Mouse (Mus musculus): ENCODE data around the gene Pabpc4l. TPM values are rescaled to one million over a fixed set of nuclear protein-coding genes. Genes with fewer than 3 reads are reported as not detected.
"Not testable (repeated sequence)": the region's sequence is repeated elsewhere in the genome, so short reads cannot be mapped to it uniquely, and the experiment has no call there.

The Pabpc4l gene
- polyA plus RNA-seq (2016; fragmentation: Nextera tagmentation; extraction: Ambion mirVana), result 8.6 and 9.0 TPM in 2 replicates

DNA sequence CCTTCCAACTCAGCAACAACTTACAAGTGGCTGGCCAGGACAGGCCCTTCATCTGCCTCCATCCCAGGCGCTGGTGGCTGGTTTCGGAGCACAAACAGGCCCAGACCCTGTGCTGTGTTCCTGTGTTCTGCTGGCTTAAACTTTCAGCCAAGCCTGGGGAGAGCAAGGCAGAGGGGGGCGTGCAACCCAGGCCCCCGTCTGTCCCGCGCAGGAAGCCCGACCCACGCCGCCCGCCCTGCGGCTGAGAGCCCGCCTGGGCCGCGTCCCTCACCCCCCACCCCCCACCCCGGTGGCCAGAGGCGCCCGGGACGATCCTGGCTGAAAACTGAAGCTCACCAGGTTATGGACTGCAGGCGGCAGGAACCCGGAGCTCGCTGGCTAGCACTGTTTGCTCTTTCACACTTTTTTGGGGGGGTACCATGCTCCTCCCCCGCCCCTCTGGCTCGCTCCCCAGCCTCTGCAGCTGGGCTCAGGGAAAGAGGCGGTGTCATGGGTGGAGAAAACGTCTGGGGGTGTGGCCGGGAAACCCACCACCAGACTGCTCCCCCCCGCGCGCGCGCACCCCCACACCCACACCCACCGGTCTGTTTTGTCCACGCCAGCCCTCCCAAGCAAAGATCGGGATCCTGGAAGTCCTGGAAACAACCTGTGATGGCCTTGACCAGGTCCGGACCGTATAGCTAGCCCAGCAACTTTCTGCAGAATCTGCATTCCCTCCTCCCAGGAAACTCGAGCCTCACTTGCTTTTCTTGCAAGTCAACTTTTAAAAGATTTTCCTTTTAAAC lies at the start of gene Pabpc4l:
Pabpc4l (minus strand) TSS at position 739 of the 785 bp plus-strand sequence.
- no peaks in the 10 kb centered on the region for H3K27me3 ChIP-seq (ENCODE audit: insufficient read depth, poor library complexity, severe bottlenecking)
- H3K9me3 ChIP-seq, result no peaks in the 10 kb centered on the region
- H3K4me1 ChIP-seq, result peaks cover 5% of the 10 kb centered on the region; the same call in 1 of the 2 replicates
- under 1% methylated on average over 37 of the region's 37 CpGs for WGBS
- peak; percentile 81 for DNase-seq (ENCODE audit: low spot score)
- peaks cover 3% of the 10 kb centered on the region; the same call in 1 of the 2 replicates for H3K36me3 ChIP-seq
- H3K4me3 ChIP-seq, result peak within 1 kb of the TSS; percentile 74
- peak within 1 kb of the TSS; percentile 92 for H3K27ac ChIP-seq

GRCm38 (mm10) chr3:46490989-46491259 lies 42.9 kb upstream of the Pabpc4l start:
- Histone ChIP-seq H3K36me3 (no peaks in the 10 kb centered on the region), H3K9me3 (no peaks in the 10 kb centered on the region), H3K27ac (no peak overlapping the region), H3K4me3 (no peak overlapping the region), H3K4me1 (no peaks in the 10 kb centered on the region), H3K27me3 (ENCODE audit: insufficient read depth, poor library complexity, severe bottlenecking) (no peaks in the 10 kb centered on the region)
- WGBS, result 59% methylated on average over 5 of the region's 5 CpGs
- DNase-seq (ENCODE audit: low spot score), result no peak

- Histone ChIP-seq H3K4me3 (no peak overlapping the region), H3K36me3 (no peaks in the 10 kb centered on the region), H3K27me3 (ENCODE audit: insufficient read depth, poor library complexity, severe bottlenecking) (no peaks in the 10 kb centered on the region), H3K27ac (no peak overlapping the region), H3K4me1 (no peaks in the 10 kb centered on the region), H3K9me3 (no peaks in the 10 kb centered on the region)
- DNase-seq (ENCODE audit: low spot score), result no peak
- WGBS, result 62% methylated on average over 15 of the region's 15 CpGs
Measured at GRCm38 (mm10) chr3:46490132-46490988, 42.3 kb upstream of the Pabpc4l start.

- WGBS, result 70% methylated on average over 1 of the region's 1 CpGs
- not testable (repeated sequence) for H3K36me3 ChIP-seq; H3K27me3 ChIP-seq (ENCODE audit: insufficient read depth, poor library complexity, severe bottlenecking); H3K4me3 ChIP-seq; DNase-seq (ENCODE audit: low spot score); H3K27ac ChIP-seq; H3K9me3 ChIP-seq; H3K4me1 ChIP-seq
Measured at GRCm38 (mm10) chr3:46486091-46486490, 38.1 kb upstream of the Pabpc4l start.

- Histone ChIP-seq H3K27me3 (ENCODE audit: insufficient read depth, poor library complexity, severe bottlenecking) (no peaks in the 10 kb centered on the region), H3K4me3 (peak overlapping the region; percentile 74), H3K36me3 (peaks cover 3% of the 10 kb centered on the region; the same call in 1 of the 2 replicates), H3K27ac (peak overlapping the region; percentile 92), H3K4me1 (peaks cover 5% of the 10 kb centered on the region; the same call in 1 of the 2 replicates), H3K9me3 (no peaks in the 10 kb centered on the region)
- no peak for DNase-seq (ENCODE audit: low spot score)
- 22% methylated on average over 5 of the region's 5 CpGs for WGBS
Measured at GRCm38 (mm10) chr3:46448266-46448532, 180 bp upstream of the Pabpc4l start.

DNA sequence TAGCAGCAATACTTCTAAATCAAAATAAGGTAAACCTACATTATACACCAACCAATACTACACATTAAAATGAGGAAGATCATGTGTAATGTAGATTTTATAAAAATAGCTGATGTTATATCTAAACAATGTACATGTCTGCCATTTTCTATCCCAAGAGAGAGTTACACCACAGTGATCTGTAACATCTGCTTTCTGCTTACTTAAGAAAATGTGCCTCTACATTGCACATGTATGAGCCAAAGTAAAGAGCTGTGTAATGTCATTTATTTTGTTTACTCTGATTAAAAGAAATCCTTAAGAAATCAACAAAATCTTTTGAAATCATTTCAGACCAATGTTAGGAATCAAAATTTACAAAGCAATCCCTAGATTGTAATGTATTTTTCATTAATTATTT lies 16.6 kb downstream of the Pabpc4l start:
- no peaks in the 10 kb centered on the region for H3K36me3 ChIP-seq
- no peak for DNase-seq (ENCODE audit: low spot score)
- no peaks in the 10 kb centered on the region for H3K9me3 ChIP-seq
- no peak overlapping the region for H3K27ac ChIP-seq
- no peak overlapping the region for H3K4me3 ChIP-seq
- H3K4me1 ChIP-seq, result no peaks in the 10 kb centered on the region
- H3K27me3 ChIP-seq (ENCODE audit: insufficient read depth, poor library complexity, severe bottlenecking), result no peaks in the 10 kb centered on the region

Data from heart, embryonic 10.5 days (tissue).